Mouse (Mus musculus) adrenal gland, postnatal 36 days (tissue): ENCODE results near the gene Hmgb4. TPM values are rescaled to one million over a fixed set of nuclear protein-coding genes. Genes with fewer than 3 reads are reported as not detected.

ENCODE experiments used
- DNase-seq, 2 experiments: peaks; one replicate each; pipeline ENCODE4 v3.0.0; 2021; ENCODE audit warnings: mixed read lengths in 1 of 2
- total RNA-seq, 2 experiments: library from RNA; stranded (reverse); gene quantifications; 2 replicates each; pipeline ENCODE4 v1.2.3; 2021

Gene Hmgb4
- total RNA-seq, 2 experiments from 2014 or later, result not detected

GRCm38 (mm10) chr4:128224453-128224852, 36.3 kb downstream of the Hmgb4 start:
- no peak for DNase-seq

DNA sequence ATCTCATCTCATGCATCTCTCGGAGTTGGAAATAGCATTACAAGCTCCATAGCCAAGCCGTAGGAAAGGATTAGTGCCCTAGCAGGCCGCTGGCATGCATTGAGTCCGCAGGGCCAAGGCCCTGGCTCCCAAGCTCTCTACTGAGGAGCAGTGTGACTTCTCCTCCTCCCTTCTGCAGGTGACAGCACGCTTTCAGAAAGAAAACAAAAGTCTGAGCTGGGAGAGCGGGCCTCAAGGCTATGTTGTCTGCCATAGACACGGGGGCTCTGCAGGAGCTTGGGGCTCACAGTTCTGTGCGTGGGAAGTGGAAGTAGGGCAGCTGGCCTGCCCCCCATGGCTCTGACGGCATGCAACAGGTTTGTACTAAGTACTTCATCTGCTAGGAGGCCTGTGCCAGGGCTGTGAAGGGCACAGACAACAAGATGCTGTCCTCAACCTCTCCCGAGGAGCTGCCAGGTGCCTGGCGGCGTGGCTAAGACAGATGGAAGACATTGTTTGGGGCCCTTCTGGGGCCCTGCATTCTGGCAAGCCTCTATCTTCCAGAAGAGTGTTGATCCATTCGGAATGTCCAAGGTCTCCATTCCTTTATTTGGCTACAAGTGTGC, 42.7 kb downstream of the Hmgb4 start:
- no peak for DNase-seq
